Mouse (Mus musculus): ENCODE measurements around the gene Rab11fip5. TPM values are rescaled to one million over a fixed set of nuclear protein-coding genes. Genes with fewer than 3 reads are reported as not detected.
A peak's percentile ranks its signal among the peaks of the same experiment; 100 is the strongest.

Gene Rab11fip5
- total RNA-seq, 2 experiments from 2014 or later = 0.19 to 0.51 TPM

DNA sequence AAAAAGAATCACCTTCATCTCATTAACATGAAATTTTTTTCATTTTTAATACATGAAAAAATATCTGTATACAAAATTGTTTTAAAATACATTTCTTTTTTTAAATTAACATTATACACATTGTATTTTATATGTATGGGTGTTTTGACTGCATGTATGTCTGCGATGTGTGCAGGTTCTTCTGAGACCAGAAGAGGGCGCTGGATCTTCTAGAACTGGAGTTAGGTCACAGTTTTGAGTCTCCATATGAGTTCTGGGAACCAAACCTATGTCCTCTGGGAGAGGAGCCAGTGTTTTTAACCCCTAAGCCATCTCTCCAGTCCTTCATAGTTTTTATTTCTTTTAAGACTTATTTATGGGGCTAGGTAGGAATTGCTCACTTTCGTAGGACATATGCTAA, 20.7 kb downstream of the Rab11fip5 start:
- no peak for ATAC-seq (replicated peaks; ENCODE audit: low FRiP score, poor library complexity, severe bottlenecking)

DNA sequence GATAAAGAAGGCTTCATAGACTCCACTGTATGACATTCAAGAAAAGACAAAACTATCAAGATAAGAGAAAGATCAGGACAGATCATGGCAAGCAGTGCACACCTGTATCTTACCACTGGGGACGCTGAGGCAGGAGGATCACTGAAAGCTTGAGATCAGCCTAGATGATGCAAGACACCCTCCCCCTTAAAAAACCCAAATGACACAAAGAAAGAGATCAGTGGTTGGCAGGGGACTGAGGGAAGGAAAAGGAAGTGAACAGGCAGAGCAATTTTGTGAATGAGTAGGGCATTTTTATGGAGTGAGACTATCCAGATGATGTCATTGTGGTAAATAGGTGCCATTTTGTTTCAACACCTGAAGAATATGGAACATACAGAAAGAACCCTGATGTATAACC, 24.3 kb downstream of the Rab11fip5 start:
- ATAC-seq (replicated peaks; ENCODE audit: low FRiP score, poor library complexity, severe bottlenecking) = no peak

DNA sequence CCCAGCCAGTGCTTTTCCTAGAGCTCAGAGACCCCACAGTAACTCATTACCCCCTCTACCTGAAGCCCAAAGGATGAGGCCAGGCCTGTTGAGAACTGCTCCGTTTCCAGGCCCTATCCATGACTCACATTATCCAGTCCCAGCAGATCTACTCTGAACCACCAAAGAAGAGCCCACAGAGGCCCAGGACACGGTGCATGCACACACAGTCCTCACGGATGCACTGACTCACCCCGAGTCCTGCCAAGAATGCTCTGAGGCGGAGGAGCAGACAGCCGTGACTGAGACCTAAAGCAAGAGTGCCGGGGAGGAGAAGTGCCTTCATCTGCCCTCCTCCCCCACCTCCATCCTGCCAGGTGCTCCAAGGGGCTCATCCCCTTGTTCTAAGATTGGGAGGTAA, 25.2 kb downstream of the Rab11fip5 start:
- ATAC-seq (replicated peaks; ENCODE audit: low FRiP score, poor library complexity, severe bottlenecking) = no peak

DNA sequence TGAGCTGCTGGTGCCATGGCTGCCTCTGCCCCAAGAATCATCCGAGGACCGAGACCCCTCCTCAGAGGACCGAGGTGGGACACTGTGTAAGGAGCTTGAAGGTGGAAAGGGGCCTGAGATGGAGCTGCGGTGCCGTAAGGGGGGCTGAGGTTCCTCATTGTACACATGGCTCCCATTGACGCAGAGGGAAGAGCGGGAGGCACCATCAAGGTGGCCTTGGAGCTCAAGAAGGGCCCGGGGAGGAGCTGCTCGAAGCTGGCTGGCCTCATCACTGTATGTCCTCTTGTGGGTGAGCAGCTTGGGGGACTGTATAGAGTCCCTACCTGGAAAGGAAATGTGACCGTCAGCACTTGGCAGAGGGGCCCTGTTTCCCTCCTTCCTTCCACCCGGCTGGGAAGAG, 26.3 kb downstream of the Rab11fip5 start:
- no peak for ATAC-seq (replicated peaks; ENCODE audit: low FRiP score, poor library complexity, severe bottlenecking)

DNA sequence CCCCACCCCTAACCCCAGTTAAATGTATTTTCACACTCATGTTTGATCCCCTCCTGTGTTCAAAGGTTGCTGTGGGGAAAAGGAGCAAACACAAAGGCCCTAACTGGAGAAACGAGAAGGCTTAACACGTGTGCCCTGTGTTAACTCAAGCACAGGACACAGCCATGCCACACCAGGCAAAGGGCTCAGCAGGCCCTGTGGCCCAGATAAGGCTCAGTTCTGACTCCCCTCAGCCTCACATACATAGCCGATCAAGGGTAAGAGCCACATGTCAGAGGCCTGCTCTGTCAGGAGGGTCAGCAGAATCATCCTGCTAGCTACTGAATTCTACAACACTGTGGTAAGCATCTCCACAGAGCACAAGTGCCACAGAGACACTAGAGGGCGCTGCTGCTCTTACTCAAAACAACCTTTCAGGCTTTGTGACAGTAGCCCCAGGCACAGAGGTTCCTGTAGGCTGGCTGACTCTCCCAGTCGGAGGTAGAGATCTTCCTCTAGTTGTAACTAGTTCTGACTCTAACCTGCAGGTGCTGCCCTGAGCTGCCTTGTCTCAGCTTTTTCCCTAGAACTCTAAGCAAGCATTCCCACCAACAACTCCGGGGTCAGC, 28.3 kb downstream of the Rab11fip5 start:
- ATAC-seq (replicated peaks; ENCODE audit: low FRiP score, poor library complexity, severe bottlenecking) = peak; percentile 63

DNA sequence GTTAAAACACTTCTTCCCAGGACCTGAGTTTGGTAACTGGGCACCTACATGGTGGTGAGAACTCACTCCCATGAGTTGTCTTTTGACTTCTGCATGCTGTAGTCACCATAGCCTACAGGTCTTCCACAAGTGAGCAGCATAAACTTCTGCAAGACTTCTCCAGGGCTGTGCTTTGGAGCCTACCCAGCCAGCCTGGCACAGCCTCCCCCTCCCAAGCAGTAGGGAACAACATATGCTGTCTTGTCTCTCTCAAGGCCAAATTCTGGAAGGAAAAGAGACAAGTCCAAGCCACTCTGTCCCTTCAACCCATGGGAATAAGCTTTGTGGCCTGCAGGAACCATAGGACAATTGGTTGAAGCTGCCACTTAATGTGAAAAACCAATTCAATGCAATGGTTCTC, 29.5 kb downstream of the Rab11fip5 start:
- ATAC-seq (replicated peaks; ENCODE audit: low FRiP score, poor library complexity, severe bottlenecking) = no peak

DNA sequence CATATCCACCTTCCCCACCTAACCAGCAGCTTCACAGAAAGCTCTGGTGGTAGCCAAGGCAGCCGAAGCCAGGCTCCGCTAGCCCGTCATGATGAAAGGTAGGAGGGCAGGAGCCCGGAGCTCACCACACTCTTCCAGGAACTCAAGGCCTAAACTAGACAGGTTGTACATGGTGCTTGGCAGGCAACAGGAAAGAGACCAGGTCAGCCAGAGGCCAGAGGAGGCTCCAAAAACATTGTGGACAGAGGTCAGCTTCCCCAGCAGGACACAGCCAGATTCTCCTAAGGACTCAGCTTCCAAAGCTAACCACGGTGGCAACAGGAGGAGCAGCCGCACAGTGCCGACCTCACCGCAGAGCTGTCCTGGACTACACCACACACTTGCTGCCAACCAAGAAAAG, 31.4 kb downstream of the Rab11fip5 start:
- no peak for ATAC-seq (replicated peaks; ENCODE audit: low FRiP score, poor library complexity, severe bottlenecking)

DNA sequence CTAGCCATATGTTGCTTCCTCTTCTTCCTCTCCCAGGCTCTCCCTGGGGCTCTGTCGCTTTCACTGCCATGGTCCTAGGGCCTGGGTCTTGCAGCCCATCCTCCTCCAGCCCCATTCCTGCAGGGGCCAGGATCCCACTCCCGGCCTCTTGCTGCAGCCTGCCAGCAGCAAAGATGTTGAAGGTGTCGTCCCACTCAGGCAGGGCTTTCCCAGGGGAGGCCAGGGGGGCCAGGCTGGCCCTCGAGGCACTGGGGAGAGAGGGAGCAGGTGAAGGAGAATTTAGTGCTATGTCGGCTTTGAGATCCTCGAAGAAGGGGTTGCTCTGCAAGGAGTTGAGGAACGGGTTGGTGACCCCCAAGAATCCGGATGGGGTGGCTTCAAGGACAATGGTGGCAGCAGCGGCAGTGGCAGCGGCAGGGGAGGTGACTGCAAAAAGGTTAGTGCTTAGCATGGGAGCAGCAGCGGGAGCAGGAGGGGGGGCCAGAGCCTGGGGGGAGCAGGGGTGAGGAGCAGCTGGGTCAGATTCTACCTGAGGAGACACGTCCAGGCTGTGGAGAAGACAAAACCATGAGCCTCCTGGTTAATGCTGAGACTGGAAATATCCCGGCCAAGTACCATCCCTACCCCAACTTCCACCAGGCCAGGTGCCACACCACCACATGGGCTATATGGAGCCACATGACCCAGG, 32.5 kb downstream of the Rab11fip5 start:
- no peak for ATAC-seq (replicated peaks; ENCODE audit: low FRiP score, poor library complexity, severe bottlenecking)

DNA sequence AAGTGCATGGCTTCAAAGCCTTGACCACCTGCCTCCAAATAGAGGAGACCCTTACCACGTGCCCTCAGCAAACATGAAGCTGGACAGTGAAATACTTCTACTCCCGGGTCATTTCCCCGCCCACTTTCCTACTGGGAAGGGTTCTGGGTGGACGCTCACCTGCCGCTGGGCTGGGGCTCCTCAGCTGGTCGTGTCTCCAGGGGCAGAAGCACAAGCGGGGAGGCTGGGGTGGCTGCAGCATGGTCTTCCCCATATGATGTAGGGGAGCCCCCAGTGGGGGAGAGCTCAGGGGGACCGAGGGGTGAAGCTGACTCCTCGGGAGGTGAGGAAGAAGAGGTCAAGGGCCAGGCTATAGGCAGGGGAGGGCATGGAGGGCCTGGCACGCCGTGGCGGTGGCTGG, 34.2 kb downstream of the Rab11fip5 start:
- ATAC-seq (replicated peaks; ENCODE audit: low FRiP score, poor library complexity, severe bottlenecking) = no peak

DNA sequence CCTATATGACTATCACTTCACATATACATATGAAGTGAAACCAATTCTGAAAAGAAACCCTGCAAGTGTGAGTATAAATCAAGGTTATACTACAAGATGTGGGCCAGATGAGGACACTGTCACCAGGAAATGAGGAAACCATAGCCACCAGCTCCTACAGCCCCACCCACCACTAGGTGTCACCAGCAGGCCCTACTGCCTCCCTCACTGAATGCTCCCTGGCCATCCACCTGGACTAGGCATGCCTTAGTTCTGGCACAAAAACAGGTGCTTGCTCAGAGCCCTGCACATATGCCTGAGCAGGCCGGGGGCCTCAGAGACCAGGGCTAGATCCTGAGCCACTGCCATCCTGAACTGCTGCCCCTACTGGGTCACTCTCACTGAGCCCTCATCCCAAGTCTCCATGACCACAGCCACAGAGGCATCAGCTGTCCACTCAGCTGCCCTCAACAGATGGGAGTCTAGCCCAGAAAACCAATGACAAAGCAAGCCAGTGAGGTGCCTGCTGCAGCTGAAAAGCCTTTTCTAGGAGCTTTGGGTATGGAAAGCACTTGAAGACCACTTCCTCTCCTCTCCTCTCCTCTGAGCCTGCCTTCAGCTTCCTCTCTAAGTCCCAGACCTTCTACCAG, 35.0 kb downstream of the Rab11fip5 start:
- no peak for ATAC-seq (replicated peaks; ENCODE audit: low FRiP score, poor library complexity, severe bottlenecking)

DNA sequence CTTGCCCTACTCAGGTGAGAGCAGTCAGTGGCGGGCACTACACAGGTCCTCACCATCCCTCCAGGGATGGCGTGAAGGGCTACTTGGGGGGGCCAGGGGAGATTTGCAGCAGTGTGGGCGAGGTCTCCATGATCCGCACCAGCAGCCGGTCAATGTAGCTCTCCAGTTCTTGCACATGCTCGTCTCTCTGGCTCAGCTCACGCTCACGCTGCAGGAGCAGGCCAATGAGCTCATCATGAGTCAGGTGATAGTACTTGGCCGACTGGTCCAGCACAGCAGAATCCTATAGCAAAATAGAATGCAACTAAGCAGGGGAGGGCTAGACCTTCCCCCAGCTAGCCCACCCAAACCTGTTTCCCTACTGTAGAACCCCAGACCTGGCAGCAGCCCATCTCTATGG, 37.5 kb downstream of the Rab11fip5 start:
- ATAC-seq (replicated peaks; ENCODE audit: low FRiP score, poor library complexity, severe bottlenecking) = no peak

DNA sequence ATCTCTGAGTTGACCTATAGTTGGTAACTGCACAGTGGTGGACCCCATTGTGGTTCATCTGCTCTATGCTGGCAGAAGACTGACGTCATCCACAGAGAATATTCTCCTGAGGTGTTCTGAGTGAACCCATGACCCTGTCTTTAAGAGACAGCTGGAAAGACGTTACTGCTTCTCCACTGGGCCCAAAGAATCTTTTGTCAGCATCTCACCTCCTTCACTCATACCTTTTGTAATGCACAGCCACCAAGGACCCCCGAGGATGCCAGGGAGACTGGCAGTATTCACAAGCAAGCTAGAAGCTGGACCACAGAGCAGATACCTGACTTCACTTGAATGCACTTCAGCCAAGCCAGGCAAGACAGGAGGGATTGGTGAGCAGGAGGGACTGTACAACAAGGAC, 39.1 kb downstream of the Rab11fip5 start:
- no peak for ATAC-seq (replicated peaks; ENCODE audit: low FRiP score, poor library complexity, severe bottlenecking)

DNA sequence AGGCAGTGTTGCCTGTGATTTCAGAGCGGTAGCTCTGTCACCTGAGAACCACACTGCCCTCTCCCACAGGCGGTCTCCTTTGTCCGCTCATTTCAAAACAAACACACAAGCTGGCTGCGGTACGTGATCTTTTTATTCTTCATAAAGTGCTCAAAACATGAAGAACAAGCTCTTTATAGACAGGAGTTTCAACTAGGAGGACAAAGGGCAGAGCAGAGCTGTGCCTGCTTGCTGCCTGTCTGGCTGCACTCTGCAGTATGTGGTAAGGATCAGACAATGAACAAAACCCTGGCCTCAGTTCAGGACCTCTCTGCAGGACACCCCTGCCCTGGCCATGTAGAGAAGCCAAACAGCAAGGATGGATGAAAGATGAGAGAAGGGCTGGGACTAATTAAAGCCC, 39.6 kb downstream of the Rab11fip5 start:
- no peak for ATAC-seq (replicated peaks; ENCODE audit: low FRiP score, poor library complexity, severe bottlenecking)

DNA sequence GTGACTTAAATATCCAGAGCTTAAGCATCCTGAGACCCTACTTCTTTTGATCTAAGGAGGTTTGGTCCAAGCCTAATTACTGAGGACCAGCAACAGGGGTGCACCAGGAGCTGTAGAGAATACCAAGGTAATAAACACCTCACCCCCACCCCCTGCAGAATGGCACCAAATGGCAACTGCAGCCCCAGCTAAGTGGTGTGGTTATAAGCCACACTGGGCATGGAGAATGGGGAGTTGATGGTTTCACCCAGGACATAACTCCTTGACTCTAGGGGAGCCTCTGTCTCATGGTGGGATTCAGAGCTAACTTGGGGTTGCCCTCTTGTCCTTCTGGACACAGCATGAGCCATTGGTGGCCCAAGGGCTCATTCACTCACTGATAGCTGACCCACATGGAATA, 40.2 kb downstream of the Rab11fip5 start:
- no peak for ATAC-seq (replicated peaks; ENCODE audit: low FRiP score, poor library complexity, severe bottlenecking)

DNA sequence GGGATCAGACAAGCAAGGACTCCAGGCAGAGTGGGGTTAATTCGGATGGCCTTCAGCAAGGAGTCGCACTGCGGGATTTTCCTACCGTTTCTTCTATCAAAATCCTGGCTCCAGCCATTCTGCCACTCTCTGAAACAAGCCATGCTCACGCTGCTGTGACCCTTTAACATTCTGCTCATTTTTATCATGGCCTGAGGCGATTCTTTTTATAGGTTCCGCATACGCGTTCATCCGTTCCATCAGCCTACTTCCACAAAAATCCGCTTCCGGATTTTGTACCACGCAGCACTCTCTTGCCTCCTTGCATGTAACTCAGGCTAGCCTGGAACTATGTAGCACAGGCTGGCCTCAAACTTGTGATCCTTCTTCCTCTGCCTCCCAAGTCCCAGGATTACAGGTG, 40.7 kb downstream of the Rab11fip5 start:
- ATAC-seq (replicated peaks; ENCODE audit: low FRiP score, poor library complexity, severe bottlenecking) = no peak

DNA sequence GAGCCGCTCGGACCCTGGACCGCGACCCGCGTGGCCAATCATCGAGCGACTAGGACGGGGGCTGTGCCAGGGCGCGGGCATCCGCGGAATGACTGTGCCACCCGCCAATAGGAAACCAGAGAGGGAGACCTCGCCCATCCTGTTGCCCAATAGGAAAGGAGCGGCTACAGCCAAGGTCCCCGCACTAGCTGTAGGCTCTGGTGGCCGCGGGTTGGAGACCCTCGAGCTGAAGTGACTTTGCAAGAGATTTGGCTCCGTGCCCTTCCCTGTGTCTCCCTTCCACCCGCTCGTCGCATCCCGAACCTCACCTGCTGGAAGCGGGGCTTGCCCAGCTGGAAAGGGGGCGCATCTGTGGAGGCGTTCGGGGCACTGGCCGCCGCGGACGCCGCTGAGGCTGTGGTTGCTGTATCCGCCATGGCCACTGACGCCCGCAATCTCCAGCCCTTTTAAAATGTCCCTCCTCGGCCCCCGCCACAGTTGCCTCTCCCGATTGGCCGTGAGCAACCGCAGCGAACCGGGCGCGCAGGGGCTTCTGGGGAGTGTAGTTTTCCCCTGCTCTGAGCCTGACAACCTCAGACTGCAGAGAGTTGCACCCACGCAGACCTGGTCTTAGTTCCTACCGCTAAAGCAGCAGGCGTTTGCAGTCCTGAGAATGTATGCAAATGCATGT, 41.3 kb downstream of the Rab11fip5 start, which contains the start of gene Sfxn5:
Gene Sfxn5, minus strand, starts transcription at position 423 of the 670 bp plus-strand sequence.
- peak; percentile 81 for ATAC-seq (replicated peaks; ENCODE audit: low FRiP score, poor library complexity, severe bottlenecking)

DNA sequence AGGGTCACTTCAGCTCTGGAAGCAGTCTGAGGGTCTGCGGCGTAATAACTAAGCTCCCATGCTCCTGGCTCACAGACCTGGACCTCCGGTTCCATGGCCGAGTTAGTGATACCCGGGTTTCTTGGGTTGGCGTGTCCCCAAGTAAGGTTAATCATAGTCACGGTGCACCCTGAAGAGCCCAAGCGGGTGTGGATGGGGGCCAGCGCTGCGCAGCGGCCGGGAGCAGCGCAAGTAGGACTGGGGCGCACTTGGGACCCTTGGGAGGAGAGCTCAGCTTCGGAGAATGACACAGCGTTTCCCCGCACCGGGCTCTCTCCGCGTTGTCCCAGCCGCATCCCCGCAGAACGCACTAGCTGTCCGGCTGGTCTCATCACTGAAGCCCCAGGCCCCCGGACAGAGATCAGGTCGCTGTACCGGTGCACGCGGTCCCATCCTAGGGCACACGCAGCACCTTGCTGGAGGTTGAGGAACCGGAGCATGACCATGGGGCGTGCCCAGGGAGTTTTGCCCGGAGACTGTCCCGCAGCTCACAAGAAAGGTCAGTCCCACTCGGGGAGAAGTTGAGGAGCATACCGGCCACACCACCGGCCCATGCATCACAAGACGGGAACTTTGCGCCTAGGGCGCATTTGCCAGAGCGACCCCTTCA, 42.0 kb downstream of the Rab11fip5 start:
- 0 out of 2 replicates have a peak, but pooled peaks have one; percentile 8 for ATAC-seq (replicated peaks; ENCODE audit: low FRiP score, poor library complexity, severe bottlenecking)

DNA sequence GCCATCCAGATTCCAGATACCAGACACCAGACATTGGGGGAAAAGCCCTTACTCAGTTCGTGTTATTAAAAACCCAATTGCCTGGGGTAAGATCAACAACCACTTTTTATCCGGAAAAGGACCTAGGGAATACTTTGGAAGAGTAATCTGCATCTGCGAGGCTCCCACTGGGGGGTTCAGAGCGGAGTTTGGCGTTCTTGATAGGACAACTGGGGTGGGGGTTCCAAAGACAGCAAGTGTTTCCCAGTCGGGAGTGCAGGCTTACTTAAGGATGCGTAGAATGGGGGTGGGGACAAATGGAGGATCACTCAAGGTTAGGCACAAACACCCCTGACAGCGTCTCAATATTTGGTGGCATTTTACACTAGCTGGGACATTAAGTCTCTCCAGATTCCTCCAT, 42.7 kb downstream of the Rab11fip5 start:
- ATAC-seq (replicated peaks; ENCODE audit: low FRiP score, poor library complexity, severe bottlenecking) = no peak

DNA sequence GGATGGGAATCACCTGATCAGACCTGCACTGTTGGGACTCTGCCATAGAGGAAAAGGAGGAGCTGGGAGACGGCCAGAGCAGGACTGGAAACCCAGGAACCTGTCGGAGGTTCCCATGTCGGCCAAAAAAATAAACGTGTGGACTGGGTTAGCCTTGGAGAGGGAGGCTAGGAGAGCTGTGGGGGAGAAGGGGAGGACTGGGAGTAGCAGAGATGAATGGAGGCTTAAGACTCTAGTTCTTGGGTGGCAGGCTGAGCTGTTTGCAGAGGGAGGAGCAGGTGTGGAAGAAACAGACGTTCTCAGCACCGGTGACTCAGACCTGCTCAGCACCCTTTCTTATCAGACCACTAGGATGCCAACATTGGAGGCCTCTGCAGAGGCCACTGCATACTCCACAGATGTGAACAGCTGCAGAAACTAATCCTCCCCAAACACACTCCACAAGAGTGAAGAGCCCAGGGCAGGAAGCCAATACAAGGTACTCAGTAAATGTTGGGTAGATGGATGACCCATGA, 43.2 kb downstream of the Rab11fip5 start:
- ATAC-seq (replicated peaks; ENCODE audit: low FRiP score, poor library complexity, severe bottlenecking) = no peak

DNA sequence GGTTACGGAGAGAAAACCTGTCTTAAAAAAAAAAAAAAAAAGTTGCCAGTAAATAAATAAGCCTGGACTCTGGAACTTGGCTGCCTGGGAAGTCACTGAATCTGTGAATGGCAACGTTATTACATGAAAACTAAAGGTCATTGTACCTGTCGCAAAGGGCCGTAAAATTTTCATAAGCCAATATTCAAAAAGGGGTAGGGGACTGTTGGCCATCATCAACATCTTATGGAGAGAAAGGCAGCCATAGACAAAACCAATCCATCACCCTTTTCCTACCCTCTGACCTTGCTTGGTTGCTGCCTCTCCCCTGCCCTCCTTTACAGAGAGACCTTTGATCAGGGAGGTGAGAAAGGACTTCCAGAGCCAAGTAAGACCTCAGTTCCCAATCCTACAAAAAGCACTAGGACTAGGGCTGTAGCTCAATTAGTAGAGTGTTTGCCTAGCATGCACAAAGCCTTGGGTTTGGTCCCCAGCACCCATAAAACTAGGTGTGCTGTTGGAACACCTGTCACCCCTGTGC, 44.7 kb downstream of the Rab11fip5 start:
- no peak for ATAC-seq (replicated peaks; ENCODE audit: low FRiP score, poor library complexity, severe bottlenecking)
